Mouse (Mus musculus) erythroblast, embryonic 14.5 days (primary cell): Measurements from ENCODE around the gene Ssb.

Experiments
- GATA1 ChIP-seq: IDR thresholded peaks from 2 replicates; pipeline ENCODE4 v1.6.1; 2012; ENCODE audit warnings: low read length, inconsistent platforms, mixed read lengths
- TAL1 ChIP-seq: IDR thresholded peaks from 3 replicates; pipeline ENCODE4 v1.6.1; 2012; ENCODE audit warnings: low read length, inconsistent platforms, mixed read lengths

- TF ChIP-seq GATA1: no peak
- no peak for TF ChIP-seq TAL1
Observed at GRCm38 (mm10) chr2:69837244-69837967, 24.0 kb upstream of the Ssb start.
